Mouse (Mus musculus) inflammation-experienced regulatory T-cells, adult 16 weeks (primary cell): ENCODE data around the gene Hfm1. TPM values are rescaled to one million over a fixed set of nuclear protein-coding genes. Genes with fewer than 3 reads are reported as not detected.

Experiments used
- polyA plus RNA-seq: library from polyadenylated mRNA; unstranded; fragments of 100-300 nt; shearing (Covaris generic); gene quantifications from one replicate; pipeline ENCODE4 v1.2.1, GENCODE M21; 2017

Hfm1 gene
- polyA plus RNA-seq = not detected

DNA sequence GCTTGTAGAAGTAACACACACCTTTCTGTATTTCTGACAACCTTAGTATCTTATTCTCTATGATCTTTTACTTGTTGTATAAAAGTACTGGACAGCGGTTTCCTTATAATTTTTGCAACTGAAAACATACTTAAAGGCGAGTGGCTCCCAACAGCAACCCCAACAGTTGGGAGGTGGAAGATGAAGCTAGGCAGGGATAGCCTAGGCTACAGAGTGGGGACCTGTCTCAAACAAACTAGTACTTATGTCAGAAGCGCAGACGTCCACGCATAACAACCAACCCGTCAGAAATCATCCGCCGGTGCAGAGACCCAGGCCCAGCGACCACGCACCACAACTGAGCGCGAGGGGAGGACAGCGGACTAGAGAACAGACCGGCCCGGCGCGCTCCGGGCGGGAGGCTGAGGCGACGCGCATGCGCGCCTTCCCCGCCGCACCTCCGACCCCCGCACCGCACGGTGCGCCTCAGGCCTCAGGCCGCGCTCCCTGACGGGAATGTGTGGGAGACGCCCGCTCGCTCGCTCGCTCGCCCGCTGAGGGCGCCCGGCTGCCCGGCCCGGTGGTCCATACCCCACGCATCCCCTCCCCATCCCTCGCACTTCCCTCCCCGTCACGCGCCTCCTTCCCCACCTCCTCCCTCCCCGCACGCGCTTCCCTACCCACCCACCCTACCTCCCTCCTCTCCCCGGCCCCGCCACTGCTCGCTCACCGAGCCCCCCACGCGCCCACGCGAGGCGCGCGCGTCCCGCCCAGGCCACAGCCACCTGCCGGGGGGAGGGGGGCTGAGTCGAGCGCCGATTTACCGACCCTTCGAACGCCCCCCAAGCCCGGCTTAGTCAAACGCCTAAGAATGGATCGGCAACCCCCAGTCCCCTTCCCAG, at the start of gene Hfm1:
Hfm1 (minus strand) TSS at position 834 of the 881 bp plus-strand sequence.

DNA sequence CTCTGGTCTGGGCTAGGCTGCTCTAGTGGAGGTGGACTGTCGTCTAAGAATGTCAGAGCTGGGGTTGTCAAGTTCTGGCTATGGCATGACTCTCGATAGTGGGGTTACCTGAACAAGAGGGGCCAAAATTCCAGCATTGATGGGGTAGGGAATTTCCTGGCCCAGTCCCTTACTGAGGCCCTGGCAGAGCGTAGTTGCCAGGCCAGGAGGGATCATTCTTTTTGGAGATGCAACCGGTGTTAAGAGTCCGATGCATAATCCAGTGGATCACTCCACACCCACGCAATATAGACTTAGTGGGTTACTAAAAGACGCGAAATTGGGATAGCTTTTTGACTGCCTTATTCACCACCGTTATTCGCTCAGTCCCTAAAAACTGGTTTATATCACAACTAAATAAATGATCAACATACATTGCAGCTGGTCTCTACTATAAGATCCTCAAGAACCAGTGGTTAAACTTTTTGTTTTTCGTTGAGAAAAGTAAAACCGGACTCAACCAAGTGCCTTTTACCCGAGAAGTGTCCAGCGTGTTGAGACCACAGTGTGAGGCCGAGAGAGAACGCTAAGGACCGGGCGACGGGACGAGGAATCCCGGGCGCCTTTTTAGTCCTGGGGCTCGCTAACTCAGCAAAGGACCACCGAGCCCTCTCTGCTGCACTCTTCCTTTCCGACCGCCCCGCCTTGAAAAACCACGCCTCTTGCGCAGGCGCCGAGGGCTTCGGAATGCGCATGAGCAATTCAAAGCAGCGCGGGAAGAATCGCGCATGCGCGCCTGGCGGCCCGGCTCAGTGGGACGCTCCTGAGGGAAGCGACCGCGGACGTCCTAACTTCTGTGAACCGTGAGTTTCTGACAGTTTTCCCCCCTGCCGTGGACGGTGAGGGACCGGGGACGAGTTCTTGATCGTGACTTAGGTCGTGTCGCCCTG, 37.7 kb upstream of the Hfm1 start, which contains the start of gene Cdc7:
Cdc7 (plus strand) TSS at position 739 of the 929 bp plus-strand sequence.

Other genes with a start within 250 kb of the Hfm1 start
- 49.6 TPM for gene Zfp644, start 229.0 kb downstream of the Hfm1 start, polyA plus RNA-seq
- 24.3 TPM for gene Cdc7, start 38.0 kb upstream of the Hfm1 start, polyA plus RNA-seq